Comparison of ENCODE assay signal across 16 mouse cellular contexts in the genomic region with DNA sequence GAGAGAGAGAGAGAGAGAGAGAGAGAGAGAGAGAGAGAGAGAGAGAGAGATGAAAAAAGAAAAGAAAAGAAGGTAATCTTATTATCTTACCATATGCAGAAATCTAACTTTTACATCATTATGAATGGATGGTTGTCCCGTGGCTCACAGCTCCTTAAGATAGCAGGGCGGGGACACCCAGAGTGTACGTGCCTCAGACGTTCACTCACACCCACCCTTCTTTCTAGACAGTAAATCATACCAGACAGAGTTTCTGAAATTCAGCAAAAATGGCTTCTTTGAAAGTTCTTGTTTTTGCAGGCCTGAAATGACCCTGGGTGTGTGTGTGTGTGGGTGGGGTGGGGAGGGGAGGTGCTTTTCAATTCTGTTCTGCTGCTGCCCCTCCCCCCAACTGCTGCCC. TPM values are rescaled to one million over a fixed set of nuclear protein-coding genes. Genes with fewer than 3 reads are reported as not detected.
DNase-seq lines count a peak whose midpoint lies in the region; ATAC-seq and TF ChIP-seq lines count a peak whose summit lies in the region.
"Had no signal": no experiment of that assay in that cellular context is flagged by ENCODE, and none has a peak within 500 bp of the region (broad histone marks: within the 10 kb centered on the region; RNA-seq: fewer than 3 reads in every experiment).

No protein-coding gene starts in this region.

- peak; percentile 13 for DNase-seq in CD4-positive, CD25-positive, alpha-beta regulatory T cell, adult 2 months (ENCODE audit: low read depth, low spot score)
- DNase-seq in hindbrain, postnatal 0 days (ENCODE audit: low spot score) = no peak
- DNase-seq in ovary, postnatal 14 days (ENCODE audit: low spot score) = no peak
- no peak for DNase-seq in neural tube, embryonic 10.5 days (ENCODE audit: extremely low spot score, low spot score)
- DNase-seq: layer of hippocampus, postnatal 36 days; retina, postnatal 1 day; thymus, postnatal 4 days had no signal

- H3K4me1 ChIP-seq in hindbrain, postnatal 0 days (ENCODE audit: insufficient read depth, low read length) = peaks cover 15% of the 10 kb centered on the region
- peaks cover 17% of the 10 kb centered on the region for H3K4me1 ChIP-seq in hindbrain, embryonic 16.5 days (ENCODE audit: control insufficient read depth, insufficient read depth, low read depth, low read length)
- H3K4me1 ChIP-seq in limb, embryonic 13.5 days = peaks cover 77% of the 10 kb centered on the region

- no peak overlapping the region for H3K4me3 ChIP-seq in hindbrain, postnatal 0 days (ENCODE audit: low read length)
- H3K4me3 ChIP-seq in hindbrain, embryonic 16.5 days (ENCODE audit: low read length) = no peak overlapping the region
- H3K4me3 ChIP-seq in C2C12 (ENCODE audit: insufficient read depth, poor library complexity, severe bottlenecking) = peak overlapping the region; percentile 59
- peak overlapping the region; percentile 52 for H3K4me3 ChIP-seq in limb, embryonic 13.5 days
- H3K4me3 ChIP-seq: hindbrain, embryonic 13.5 days had no signal

- H3K4me2 ChIP-seq in hindbrain, postnatal 0 days (ENCODE audit: low read depth, low read length) = no peak overlapping the region
- no peak overlapping the region for H3K4me2 ChIP-seq in hindbrain, embryonic 16.5 days (ENCODE audit: low read length)
- peak overlapping the region; percentile 67 for H3K4me2 ChIP-seq in limb, embryonic 13.5 days (replicated peaks)
- H3K4me2 ChIP-seq: hindbrain, embryonic 13.5 days had no signal

- peak overlapping the region; percentile 30 for H3ac ChIP-seq in C2C12 (ENCODE audit: control insufficient read depth, insufficient read length, low read depth)

- ATAC-seq in CD4-positive, CD25-positive, alpha-beta regulatory T cell, adult 4 months = no peak
- no peak for ATAC-seq in hindbrain, postnatal 0 days
- no peak for ATAC-seq in hindbrain, embryonic 16.5 days
- ATAC-seq in limb, embryonic 13.5 days (ENCODE audit: low FRiP score, low read depth) = no peak

- TF ChIP-seq CTCF in hindbrain, postnatal 0 days (IDR thresholded peaks at IDR 0.05; ENCODE audit: low read depth) = no peak
- TF ChIP-seq CTCF in C2C12 (IDR thresholded peaks at IDR 0.05; ENCODE audit: control insufficient read depth, insufficient read depth, insufficient read length) = no peak

- no peaks in the 10 kb centered on the region for H3K9me3 ChIP-seq in hindbrain, postnatal 0 days (ENCODE audit: low read length)
- H3K9me3 ChIP-seq in hindbrain, embryonic 16.5 days (ENCODE audit: control insufficient read depth, low read length) = no peaks in the 10 kb centered on the region
- no peaks in the 10 kb centered on the region for H3K9me3 ChIP-seq in limb, embryonic 13.5 days
- H3K9me3 ChIP-seq: hindbrain, embryonic 13.5 days had no signal

- 0 out of 2 replicates have a peak overlapping the region, but pooled peaks have one; percentile 6 for H3K27ac ChIP-seq in hindbrain, postnatal 0 days
- no peak overlapping the region for H3K27ac ChIP-seq in hindbrain, embryonic 16.5 days (ENCODE audit: low read depth, low read length)
- no peak overlapping the region for H3K27ac ChIP-seq in limb, embryonic 13.5 days

- no peak overlapping the region for H3K9ac ChIP-seq in hindbrain, postnatal 0 days (replicated peaks; ENCODE audit: low read length)
- no peak overlapping the region for H3K9ac ChIP-seq in hindbrain, embryonic 16.5 days (ENCODE audit: low read depth, low read length)
- H3K9ac ChIP-seq in limb, embryonic 13.5 days = no peak overlapping the region
- H3K9ac ChIP-seq: hindbrain, embryonic 13.5 days had no signal

- H3K27me3 ChIP-seq in hindbrain, postnatal 0 days (ENCODE audit: insufficient read depth, low read length) = no peaks in the 10 kb centered on the region
- no peaks in the 10 kb centered on the region for H3K27me3 ChIP-seq in hindbrain, embryonic 16.5 days (replicated peaks; ENCODE audit: control insufficient read depth, insufficient read depth, low read length)
- no peaks in the 10 kb centered on the region for H3K27me3 ChIP-seq in C2C12 (ENCODE audit: control insufficient read depth, insufficient read depth, insufficient read length)
- no peaks in the 10 kb centered on the region for H3K27me3 ChIP-seq in limb, embryonic 13.5 days
- H3K27me3 ChIP-seq: hindbrain, embryonic 13.5 days had no signal

- H3K36me3 ChIP-seq in hindbrain, postnatal 0 days (ENCODE audit: insufficient read depth, low read length) = no peaks in the 10 kb centered on the region
- no peaks in the 10 kb centered on the region for H3K36me3 ChIP-seq in hindbrain, embryonic 16.5 days (ENCODE audit: control insufficient read depth, insufficient read depth, low read length)
- peaks cover 62% of the 10 kb centered on the region for H3K36me3 ChIP-seq in C2C12 (ENCODE audit: control insufficient read depth, insufficient read depth)
- peaks cover 10% of the 10 kb centered on the region for H3K36me3 ChIP-seq in limb, embryonic 13.5 days
- H3K36me3 ChIP-seq: hindbrain, embryonic 13.5 days had no signal

- 83% methylated on average over 4 of the region's 4 CpGs for WGBS in hindbrain, postnatal 0 days
- 89% methylated on average over 4 of the region's 4 CpGs for WGBS in hindbrain, embryonic 16.5 days
- 57% methylated on average over 4 of the region's 4 CpGs for WGBS in limb, embryonic 13.5 days

- peaks cover 79% of the 10 kb centered on the region for H3K79me2 ChIP-seq in C2C12 (ENCODE audit: control insufficient read depth, insufficient read depth)

- H3K79me3 ChIP-seq in C2C12 (ENCODE audit: low read depth) = peaks cover 77% of the 10 kb centered on the region

TF ChIP-seq in C2C12, 6 proteins besides CTCF, POLR2A, EP300 and RAD21:
- no peak for TF ChIP-seq FOSL1 (IDR thresholded peaks at IDR 0.05; ENCODE audit: insufficient read depth, low read length, poor library complexity, severe bottlenecking)
- no peak for TF ChIP-seq CEBPB (IDR thresholded peaks at IDR 0.05; ENCODE audit: low read depth)
- TF ChIP-seq USF1 (IDR thresholded peaks at IDR 0.05; ENCODE audit: low read depth) = no peak
- no peak for TF ChIP-seq MAX (IDR thresholded peaks at IDR 0.05)
- no peak for TF ChIP-seq MYOG (IDR thresholded peaks at IDR 0.05; ENCODE audit: control insufficient read depth, extremely low read depth, insufficient read length)
- no peak for TF ChIP-seq MYOD1 (IDR thresholded peaks at IDR 0.05; ENCODE audit: control insufficient read depth, insufficient read length, low read depth)

RNA-seq across cellular contexts. Expression of a gene that starts 3.3 kb away (rescaled TPM):
- polyA plus RNA-seq in CD4-positive, CD25-positive, alpha-beta regulatory T cell, adult 4 months (2017; shearing (Covaris generic)) = under 1 TPM; 0.71 to 0.95 TPM
- total RNA-seq in hindbrain, postnatal 0 days (2014; rRNA removed) = 40.2 and 53.2 TPM in 2 replicates
- 7.8 and 8.6 TPM in 2 replicates for polyA plus RNA-seq in hindbrain, postnatal 0 days (2015; fragmentation: Nextera tagmentation; extraction: Ambion mirVana)
- polyA plus RNA-seq in hindbrain, embryonic 16.5 days (2015; fragmentation: Nextera tagmentation; extraction: Ambion mirVana) = 9.9 and 13.0 TPM in 2 replicates
- 222 TPM for polyA plus RNA-seq in C2C12 (2012; fragmentation: generic; extraction: Trizol)
- polyA plus RNA-seq in limb, embryonic 13.5 days (2015; fragmentation: Nextera tagmentation; extraction: Ambion mirVana) = 123 and 127 TPM in 2 replicates

RNA-seq across cellular contexts. Expression of a gene that starts 55.4 kb away (rescaled TPM):
- polyA plus RNA-seq in CD4-positive, CD25-positive, alpha-beta regulatory T cell, adult 4 months (2017; shearing (Covaris generic)) = not detected
- 0.10 TPM in 1 of 2 replicates, not detected in the other for total RNA-seq in hindbrain, postnatal 0 days (2014; rRNA removed)
- not detected in 2 replicates for polyA plus RNA-seq in hindbrain, postnatal 0 days (2015; fragmentation: Nextera tagmentation; extraction: Ambion mirVana)
- not detected in 2 replicates for polyA plus RNA-seq in hindbrain, embryonic 16.5 days (2015; fragmentation: Nextera tagmentation; extraction: Ambion mirVana)
- polyA plus RNA-seq in C2C12 (2012; fragmentation: generic; extraction: Trizol) = 0.41 TPM
- 0.25 TPM in 1 of 2 replicates, not detected in the other for polyA plus RNA-seq in limb, embryonic 13.5 days (2015; fragmentation: Nextera tagmentation; extraction: Ambion mirVana)
- total RNA-seq: adrenal gland, adult 18-20 months; common myeloid progenitor, adult 5-6 weeks; layer of hippocampus, postnatal 36 days; liver, adult 2 months; megakaryocyte, adult 5-6 weeks had no signal
- polyA plus RNA-seq: liver, adult 2 months had no signal

Comparison
In these comparisons a context has a peak if more than half of its experiments do, and no peak if none do; other contexts are left out.
1. H3K4me3 ChIP-seq: peak in C2C12 (single experiment) and limb, embryonic 13.5 days (single experiment); none in hindbrain, postnatal 0 days (single experiment) and hindbrain, embryonic 16.5 days (single experiment).